Mouse (Mus musculus) thymus, adult 2 months (tissue): ENCODE measurements around the gene Noxa1. TPM values are rescaled to one million over a fixed set of nuclear protein-coding genes. Genes with fewer than 3 reads are reported as not detected.

ENCODE experiments used
- DNase-seq: peaks from one replicate; pipeline ENCODE4 v3.0.0; 2021
- H3K27ac ChIP-seq: fragments of 200-500 bp; 2 replicates; pipeline ENCODE4 v1.5.1; 2012; ENCODE audit warnings: low read length, control low read depth; ENCODE audit not compliant: control insufficient read depth, insufficient read depth
- H3K27me3 ChIP-seq: fragments of 200-500 bp; 2 replicates; pipeline ENCODE4 v1.6.1; 2012; ENCODE audit warnings: mild to moderate bottlenecking, low read length, moderate library complexity, mixed read lengths; ENCODE audit not compliant: control insufficient read depth, insufficient read depth
- H3K36me3 ChIP-seq: fragments of 200-500 bp; 2 replicates; pipeline ENCODE4 v1.6.1; 2012; ENCODE audit warnings: mild to moderate bottlenecking, low read length, moderate library complexity; ENCODE audit not compliant: control insufficient read depth, insufficient read depth
- H3K4me1 ChIP-seq: fragments of 200-500 bp; replicated peaks from 2 replicates; pipeline ENCODE4 v1.6.1; 2012; ENCODE audit warnings: low read length; ENCODE audit not compliant: control insufficient read depth, insufficient read depth
- H3K4me3 ChIP-seq: fragments of 200-500 bp; 2 replicates; pipeline ENCODE4 v1.5.1; 2012; ENCODE audit warnings: mild to moderate bottlenecking, low read length, control low read depth, moderate library complexity; ENCODE audit not compliant: control insufficient read depth, insufficient read depth
- CTCF ChIP-seq: fragments of 200-500 bp; IDR thresholded peaks from 2 replicates; pipeline ENCODE4 v1.5.1; 2012; ENCODE audit warnings: mild to moderate bottlenecking, control low read depth, low read length, moderate library complexity, borderline replicate concordance; ENCODE audit not compliant: control insufficient read depth, poor library complexity, insufficient read depth; ENCODE audit errors: extremely low read depth
- POLR2A ChIP-seq: fragments of 200-500 bp; IDR thresholded peaks from 2 replicates; pipeline ENCODE4 v1.6.1; 2012; ENCODE audit warnings: mild to moderate bottlenecking, low read length, control low read depth, moderate library complexity; ENCODE audit not compliant: control insufficient read depth, poor library complexity, insufficient read depth; ENCODE audit errors: extremely low read depth
- WGBS: fragments of 180-500 bp; shearing (Covaris S2); methylation state at CpG from one replicate; pipeline ENCODE4 v1.1.7; 2018; 5-methylcytosine and 5-hydroxymethylcytosine counted together
- polyA plus RNA-seq: library from polyadenylated mRNA; depleted of rRNA; stranded (reverse); fragments of >200 nt; gene quantifications from 2 replicates; pipeline ENCODE4 v1.2.3, GENCODE M21; 2012

Noxa1 gene
- polyA plus RNA-seq, 1 experiment = 0.44 TPM

DNA sequence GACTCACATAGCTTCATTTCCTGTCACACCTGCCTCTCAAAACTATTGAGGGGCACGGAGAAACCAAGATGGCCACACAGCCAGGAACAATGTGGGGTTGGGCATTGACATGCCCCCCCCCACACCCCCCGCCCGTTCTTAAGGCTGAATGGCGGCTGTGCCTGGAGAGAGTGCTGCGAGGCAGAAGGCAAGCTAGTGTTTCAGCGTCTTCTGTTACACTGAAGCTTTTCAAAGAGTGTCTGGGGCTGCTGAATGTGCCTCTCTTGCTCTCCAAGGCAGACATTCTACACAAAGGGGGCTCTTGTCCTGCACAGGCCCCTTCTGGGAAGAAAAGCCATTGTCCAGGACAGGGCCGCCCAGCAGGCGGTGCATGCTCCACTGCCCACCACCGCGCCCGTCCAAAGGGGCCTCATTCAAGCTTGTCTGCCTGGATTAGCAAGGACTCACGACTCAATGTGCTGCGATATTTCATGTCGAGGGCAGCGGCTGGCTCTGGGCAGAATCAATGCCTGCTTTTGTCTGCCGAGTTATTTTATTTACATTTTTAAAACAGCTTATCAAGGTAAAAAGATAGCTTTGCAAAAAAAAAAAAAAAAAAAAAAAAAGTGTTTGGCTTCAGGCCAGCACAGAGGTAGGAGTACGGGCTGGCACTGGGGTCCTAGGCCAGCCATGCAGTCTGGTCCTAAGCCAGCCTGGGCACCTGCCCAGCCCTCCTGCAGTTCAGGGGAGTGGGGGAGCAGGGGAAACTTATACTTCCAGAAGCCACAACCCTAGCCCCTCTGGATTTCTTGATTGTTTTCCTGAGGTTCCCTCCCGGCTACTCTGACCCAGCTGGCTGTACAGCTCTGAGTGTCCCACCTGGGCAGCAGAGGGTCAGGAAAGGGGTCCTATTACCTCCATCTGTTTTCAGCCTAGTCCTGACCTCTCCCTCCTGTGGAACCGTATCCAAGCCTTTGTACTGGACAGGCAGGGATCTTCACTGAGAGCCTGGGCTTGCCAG is 31.4 kb upstream of the Noxa1 start:
- DNase-seq = no peak

DNA sequence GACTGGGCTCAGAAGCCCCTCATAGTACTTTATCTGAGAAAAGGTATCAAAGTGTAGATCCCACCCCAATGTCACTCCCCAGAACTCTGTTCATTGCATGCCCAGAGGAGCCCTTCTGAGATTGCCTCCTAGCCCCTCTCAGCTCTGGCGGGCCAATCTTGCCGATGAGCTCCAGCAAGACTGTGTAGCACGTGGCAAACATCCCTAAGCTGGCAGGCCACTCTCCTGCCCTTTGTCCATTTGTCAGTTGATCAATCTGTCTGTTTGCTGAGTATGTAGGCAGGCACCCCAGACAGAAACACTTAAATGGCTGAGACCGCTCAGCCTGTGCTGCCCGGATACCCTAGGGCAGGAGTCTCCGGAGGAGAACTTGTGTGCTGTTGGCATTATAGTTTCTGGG is 30.2 kb upstream of the Noxa1 start:
- Histone ChIP-seq H3K4me1 (peaks cover 4% of the 10 kb centered on the region; the same call in 1 of the 2 replicates), H3K27me3 (no peaks in the 10 kb centered on the region), H3K27ac (no peak overlapping the region), H3K4me3 (no peak overlapping the region), H3K36me3 (no peaks in the 10 kb centered on the region)
- no peak for TF ChIP-seq CTCF
- no peak for TF ChIP-seq POLR2A
- WGBS = 99% methylated on average over 6 of the region's 6 CpGs
- DNase-seq = no peak

More for the DNA sequence above, 31.4 kb upstream of the Noxa1 start:
- no peaks in the 10 kb centered on the region for H3K27me3 ChIP-seq
- WGBS = 90% methylated on average over 19 of the region's 19 CpGs
- no peak overlapping the region for H3K27ac ChIP-seq
- no peak for TF ChIP-seq POLR2A
- no peak for TF ChIP-seq CTCF
- 0 out of 2 replicates have a peak, but pooled peaks cover under 1% of the 10 kb centered on the region for H3K4me1 ChIP-seq
- H3K36me3 ChIP-seq = no peaks in the 10 kb centered on the region
- no peak overlapping the region for H3K4me3 ChIP-seq

DNA sequence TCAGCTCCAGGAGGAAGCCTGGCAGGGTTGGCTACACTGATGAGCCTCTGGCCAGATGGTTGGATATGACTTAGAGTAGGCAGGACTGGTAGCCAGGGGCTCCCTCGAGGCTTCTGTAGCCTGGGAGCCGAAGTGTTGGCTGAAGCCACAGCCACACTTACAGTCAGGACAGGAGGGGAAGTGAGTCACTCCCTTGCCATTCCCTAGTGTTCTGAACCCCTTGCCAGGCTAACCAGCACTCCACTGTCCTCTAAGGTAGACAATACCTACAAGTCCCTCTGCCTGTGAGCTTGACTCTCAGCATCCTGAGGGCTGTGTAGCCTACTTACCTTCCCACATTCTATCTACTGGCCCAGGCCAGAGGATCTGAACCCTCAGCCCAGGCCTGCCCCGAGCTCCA is 29.5 kb upstream of the Noxa1 start:
- Histone ChIP-seq H3K27ac (no peak overlapping the region), H3K27me3 (no peaks in the 10 kb centered on the region), H3K4me1 (peaks cover 4% of the 10 kb centered on the region; the same call in 1 of the 2 replicates), H3K4me3 (no peak overlapping the region), H3K36me3 (no peaks in the 10 kb centered on the region)
- DNase-seq = no peak
- 77% methylated on average over 3 of the region's 3 CpGs for WGBS
- TF ChIP-seq POLR2A (no peak), CTCF (no peak)

DNA sequence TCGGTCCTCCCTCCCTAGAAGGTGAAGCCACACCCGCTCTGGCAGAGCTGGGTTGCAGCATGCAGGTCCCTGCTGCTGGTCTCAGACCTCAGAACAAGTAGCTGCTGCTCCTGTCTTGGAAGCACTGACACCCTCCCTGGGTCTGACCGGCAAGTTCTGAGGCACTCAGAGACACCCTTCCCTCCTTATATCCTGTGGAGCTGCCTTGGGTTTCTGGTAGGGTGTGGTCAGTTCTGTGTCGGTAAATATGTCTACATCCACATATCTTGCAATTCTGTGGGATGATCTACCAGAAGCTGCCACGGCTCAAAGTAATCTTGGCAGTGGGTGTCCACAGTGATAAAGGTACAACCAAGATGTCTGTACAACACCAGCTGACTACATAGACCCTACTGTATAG is 28.6 kb upstream of the Noxa1 start:
- TF ChIP-seq CTCF = no peak
- no peak for TF ChIP-seq POLR2A
- Histone ChIP-seq H3K4me1 (peaks cover 4% of the 10 kb centered on the region; the same call in 1 of the 2 replicates), H3K27me3 (no peaks in the 10 kb centered on the region), H3K4me3 (no peak overlapping the region), H3K27ac (no peak overlapping the region), H3K36me3 (no peaks in the 10 kb centered on the region)
- DNase-seq = no peak
- 93% methylated on average over 5 of the region's 5 CpGs for WGBS

DNA sequence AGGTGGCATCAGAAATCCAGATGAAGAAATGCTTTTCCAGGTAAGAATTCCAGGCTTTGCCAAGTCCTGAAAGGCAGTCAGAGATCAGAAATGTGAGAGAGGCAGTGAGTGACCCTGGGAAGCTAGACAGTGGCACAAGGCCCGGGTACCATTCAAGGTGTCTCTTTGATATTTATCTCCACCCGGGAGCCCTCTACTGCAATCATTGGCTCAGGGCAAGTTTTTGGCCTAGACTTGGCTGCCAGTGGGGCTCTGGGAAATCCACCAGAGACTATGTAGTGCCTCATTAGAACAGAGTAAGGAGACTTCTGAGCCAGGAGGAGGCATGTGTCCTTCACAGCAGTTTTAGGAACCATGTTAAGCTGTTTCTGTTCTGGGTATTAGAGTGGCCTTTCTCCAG is 27.7 kb upstream of the Noxa1 start:
- 78% methylated on average over 2 of the region's 2 CpGs for WGBS
- no peak for DNase-seq
- Histone ChIP-seq H3K36me3 (no peaks in the 10 kb centered on the region), H3K27ac (no peak overlapping the region), H3K4me3 (no peak overlapping the region), H3K4me1 (peaks cover 4% of the 10 kb centered on the region; the same call in 1 of the 2 replicates), H3K27me3 (no peaks in the 10 kb centered on the region)
- no peak for TF ChIP-seq CTCF
- TF ChIP-seq POLR2A = no peak

DNA sequence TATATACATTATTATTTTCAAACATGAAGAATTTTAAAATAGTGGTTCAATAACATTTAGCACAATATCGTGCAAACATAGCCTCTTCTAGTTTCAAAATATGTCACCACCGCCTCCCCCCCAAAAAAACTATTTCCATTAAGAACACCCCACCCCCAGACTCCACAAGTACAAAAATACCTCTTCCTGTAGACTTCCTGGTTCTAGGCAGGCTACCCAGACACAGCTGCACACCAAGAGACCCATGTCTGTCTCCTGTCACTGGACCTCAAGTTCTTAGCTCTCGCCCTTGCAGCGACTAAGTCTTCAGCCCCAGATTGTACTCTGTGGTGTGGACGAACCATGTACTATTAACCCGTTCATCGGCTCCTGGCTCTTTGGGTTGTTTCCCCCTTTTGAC is 26.0 kb upstream of the Noxa1 start:
- TF ChIP-seq CTCF (no peak), POLR2A (no peak)
- Histone ChIP-seq H3K4me3 (no peak overlapping the region), H3K27ac (no peak overlapping the region), H3K36me3 (no peaks in the 10 kb centered on the region), H3K27me3 (no peaks in the 10 kb centered on the region), H3K4me1 (peaks cover 4% of the 10 kb centered on the region; the same call in 1 of the 2 replicates)
- 16% methylated on average over 7 of the region's 7 CpGs for WGBS
- no peak for DNase-seq
